Mouse (Mus musculus) cortical plate, adult 2 months (tissue): ENCODE measurements around the gene D430019H16Rik.

Experiments
- CTCF ChIP-seq: fragments of 200-500 bp; IDR thresholded peaks from 2 replicates; pipeline ENCODE4 v1.5.1; 2011; ENCODE audit warnings: mild to moderate bottlenecking, control low read depth, low read length; ENCODE audit not compliant: insufficient read depth; ENCODE audit errors: extremely low read depth
- POLR2A ChIP-seq: fragments of 200-500 bp; IDR thresholded peaks from 2 replicates; pipeline ENCODE4 v1.6.1; 2011; ENCODE audit warnings: mild to moderate bottlenecking, low read length, control low read depth; ENCODE audit not compliant: insufficient read depth; ENCODE audit errors: extremely low read depth

DNA sequence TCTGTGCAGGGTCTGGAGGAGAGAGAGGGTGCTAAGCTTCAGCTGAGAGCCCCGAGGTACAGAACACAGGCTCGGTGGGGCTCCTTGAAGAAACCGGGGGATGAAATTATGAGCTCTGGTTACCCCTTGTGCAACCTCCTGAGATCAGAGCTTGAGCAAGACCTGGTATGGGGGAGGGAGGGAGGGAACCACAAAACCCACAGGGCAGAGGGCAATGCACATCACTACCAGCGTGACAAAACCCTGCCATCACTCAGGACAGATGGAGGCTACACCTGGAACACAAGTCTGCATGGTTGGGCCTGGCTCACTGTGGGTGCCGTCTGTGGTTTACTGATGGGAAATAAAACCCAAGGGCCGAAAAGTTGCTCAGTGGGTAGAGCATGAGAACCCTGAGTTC lies 37.1 kb downstream of the D430019H16Rik start:
- no peak for TF ChIP-seq POLR2A
- TF ChIP-seq CTCF: no peak
